Mouse (Mus musculus) midbrain, embryonic 11.5 days (tissue): ENCODE measurements at regions not wholly inside any gene's neighbourhood (a gene's known extent, or its start where the extent isn't known, plus 50 kb on each side); places are given as distances from the start of the nearest gene placed in this dataset.

ENCODE experiments used
- ATAC-seq: fragments of 200-750 bp; cut with Nextera tagmentation; 2 replicates; pipeline ENCODE4 v1.8.0; 2017; ENCODE audit warnings: moderate TSS enrichment, moderate library complexity; ENCODE audit not compliant: low FRiP score
- DNase-seq: peaks from one replicate; pipeline ENCODE4 v3.0.0; 2015; ENCODE audit warnings: low spot score; ENCODE audit errors: missing footprints
- H3K27ac ChIP-seq: fragments of 300-500 bp; sonication (generic); 2 replicates; pipeline ENCODE4 v1.5.1; 2014; ENCODE audit warnings: low read depth, low read length
- H3K27me3 ChIP-seq: fragments of 300-500 bp; sonication (generic); 2 replicates; pipeline ENCODE4 v1.6.1; 2014; ENCODE audit warnings: mild to moderate bottlenecking, low read length, moderate library complexity, mixed read lengths; ENCODE audit not compliant: control insufficient read depth, insufficient read depth
- H3K36me3 ChIP-seq: fragments of 300-500 bp; sonication (generic); 2 replicates; pipeline ENCODE4 v1.6.1; 2014; ENCODE audit warnings: mild to moderate bottlenecking, low read length, moderate library complexity, mixed read lengths; ENCODE audit not compliant: control insufficient read depth, insufficient read depth
- H3K4me1 ChIP-seq: fragments of 300-500 bp; sonication (generic); 2 replicates; pipeline ENCODE4 v1.6.1; 2014; ENCODE audit warnings: low read length; ENCODE audit not compliant: control insufficient read depth, insufficient read depth
- H3K4me2 ChIP-seq: fragments of 300-500 bp; sonication (generic); 2 replicates; pipeline ENCODE4 v1.6.1; 2014; ENCODE audit warnings: mild to moderate bottlenecking, moderate library complexity
- H3K4me3 ChIP-seq: fragments of 300-500 bp; sonication (generic); 2 replicates; pipeline ENCODE4 v1.5.1; 2014; ENCODE audit warnings: low read depth, low read length
- H3K9ac ChIP-seq: fragments of 300-500 bp; sonication (generic); 2 replicates; pipeline ENCODE4 v1.6.1; 2014; ENCODE audit warnings: low read length
- H3K9me3 ChIP-seq: fragments of 300-500 bp; sonication (generic); 2 replicates; pipeline ENCODE4 v1.6.1; 2016; ENCODE audit warnings: low read length; ENCODE audit not compliant: control insufficient read depth
- WGBS: fragments of 180-500 bp; shearing (Covaris S2); extraction: QIAGEN DNeasy Blood & Tissue Kit; methylation state at CpG from one replicate; pipeline ENCODE4 v1.1.7; 2014; 5-methylcytosine and 5-hydroxymethylcytosine counted together

- no peak overlapping the region for H3K27ac ChIP-seq
- no peak for ATAC-seq
- no peak for DNase-seq
Measured at GRCm38 (mm10) chr12:109891206-109891605, 291.1 kb upstream of the Rtl1 start.

GRCm38 (mm10) chr12:109892834-109893233 is 292.7 kb upstream of the Rtl1 start:
- ATAC-seq: no peak

More at GRCm38 (mm10) chr12:109891206-109891605, 291.1 kb upstream of the Rtl1 start:
- H3K9ac ChIP-seq: no peak overlapping the region
- 84% methylated on average over 2 of the region's 2 CpGs for WGBS
- H3K36me3 ChIP-seq: no peaks in the 10 kb centered on the region
- no peaks in the 10 kb centered on the region for H3K4me1 ChIP-seq
- H3K9me3 ChIP-seq: no peaks in the 10 kb centered on the region
- no peak overlapping the region for H3K4me3 ChIP-seq
- no peaks in the 10 kb centered on the region for H3K27me3 ChIP-seq
- H3K4me2 ChIP-seq: no peak overlapping the region

GRCm38 (mm10) chr12:109893657-109894056 is 293.5 kb upstream of the Rtl1 start:
- Histone ChIP-seq H3K36me3 (no peaks in the 10 kb centered on the region), H3K4me1 (no peaks in the 10 kb centered on the region), H3K9ac (no peak overlapping the region), H3K27ac (no peak overlapping the region), H3K27me3 (no peaks in the 10 kb centered on the region), H3K9me3 (no peaks in the 10 kb centered on the region), H3K4me3 (no peak overlapping the region), H3K4me2 (no peak overlapping the region)
- WGBS: 79% methylated on average over 4 of the region's 4 CpGs
- DNase-seq: no peak
- no peak for ATAC-seq

More at GRCm38 (mm10) chr12:109892834-109893233, 292.7 kb upstream of the Rtl1 start:
- H3K27me3 ChIP-seq: no peaks in the 10 kb centered on the region
- H3K4me3 ChIP-seq: no peak overlapping the region
- H3K9ac ChIP-seq: no peak overlapping the region
- H3K27ac ChIP-seq: no peak overlapping the region
- H3K36me3 ChIP-seq: no peaks in the 10 kb centered on the region
- H3K4me1 ChIP-seq: no peaks in the 10 kb centered on the region
- H3K9me3 ChIP-seq: no peaks in the 10 kb centered on the region
- H3K4me2 ChIP-seq: no peak overlapping the region
- DNase-seq: no peak

- Histone ChIP-seq H3K4me1 (no peaks in the 10 kb centered on the region), H3K4me3 (no peak overlapping the region), H3K9ac (no peak overlapping the region), H3K4me2 (no peak overlapping the region), H3K36me3 (no peaks in the 10 kb centered on the region), H3K27me3 (no peaks in the 10 kb centered on the region), H3K9me3 (no peaks in the 10 kb centered on the region), H3K27ac (no peak overlapping the region)
- ATAC-seq (no peak), DNase-seq (no peak)
- 88% methylated on average over 7 of the region's 7 CpGs for WGBS
Measured at GRCm38 (mm10) chr12:109895389-109895788, 295.3 kb upstream of the Rtl1 start.

GRCm38 (mm10) chr12:109896397-109896796 is 296.3 kb upstream of the Rtl1 start:
- H3K36me3 ChIP-seq: no peaks in the 10 kb centered on the region
- H3K4me2 ChIP-seq: no peak overlapping the region

GRCm38 (mm10) chr12:109896906-109897305 is 296.8 kb upstream of the Rtl1 start:
- Histone ChIP-seq H3K36me3 (no peaks in the 10 kb centered on the region), H3K27me3 (no peaks in the 10 kb centered on the region), H3K4me1 (no peaks in the 10 kb centered on the region), H3K9me3 (no peaks in the 10 kb centered on the region), H3K27ac (no peak overlapping the region), H3K4me3 (no peak overlapping the region), H3K4me2 (no peak overlapping the region), H3K9ac (no peak overlapping the region)
- no peak for DNase-seq
- ATAC-seq: no peak
- 92% methylated on average over 10 of the region's 10 CpGs for WGBS

More at GRCm38 (mm10) chr12:109896397-109896796, 296.3 kb upstream of the Rtl1 start:
- no peaks in the 10 kb centered on the region for H3K4me1 ChIP-seq
- H3K27me3 ChIP-seq: no peaks in the 10 kb centered on the region
- H3K4me3 ChIP-seq: no peak overlapping the region
- H3K9me3 ChIP-seq: no peaks in the 10 kb centered on the region
- ATAC-seq (no peak), DNase-seq (no peak)
- no peak overlapping the region for H3K27ac ChIP-seq
- WGBS: 90% methylated on average over 9 of the region's 9 CpGs
- H3K9ac ChIP-seq: no peak overlapping the region

- ATAC-seq: no peak
Measured at GRCm38 (mm10) chr12:109897861-109898385, 297.8 kb upstream of the Rtl1 start.

GRCm38 (mm10) chr12:109899420-109899819 is 299.3 kb upstream of the Rtl1 start:
- Histone ChIP-seq H3K27me3 (no peaks in the 10 kb centered on the region), H3K9me3 (no peaks in the 10 kb centered on the region), H3K27ac (no peak overlapping the region), H3K9ac (no peak overlapping the region), H3K4me1 (no peaks in the 10 kb centered on the region), H3K4me3 (no peak overlapping the region), H3K4me2 (no peak overlapping the region), H3K36me3 (no peaks in the 10 kb centered on the region)
- DNase-seq: no peak
- no peak for ATAC-seq
- 83% methylated on average over 3 of the region's 3 CpGs for WGBS

More at GRCm38 (mm10) chr12:109897861-109898385, 297.8 kb upstream of the Rtl1 start:
- no peak overlapping the region for H3K4me3 ChIP-seq
- no peak overlapping the region for H3K9ac ChIP-seq
- no peaks in the 10 kb centered on the region for H3K9me3 ChIP-seq
- H3K27ac ChIP-seq: no peak overlapping the region
- 74% methylated on average over 10 of the region's 11 CpGs for WGBS
- no peak overlapping the region for H3K4me2 ChIP-seq
- H3K27me3 ChIP-seq: no peaks in the 10 kb centered on the region
- H3K4me1 ChIP-seq: no peaks in the 10 kb centered on the region
- H3K36me3 ChIP-seq: no peaks in the 10 kb centered on the region
- no peak for DNase-seq

- H3K4me2 ChIP-seq: no peak overlapping the region
- DNase-seq (no peak), ATAC-seq (no peak)
- WGBS: 18% methylated on average over 9 of the region's 9 CpGs
- H3K4me3 ChIP-seq: no peak overlapping the region
- no peaks in the 10 kb centered on the region for H3K36me3 ChIP-seq
- no peak overlapping the region for H3K9ac ChIP-seq
- no peaks in the 10 kb centered on the region; the same call in 1 of the 2 replicates for H3K27me3 ChIP-seq
- H3K4me1 ChIP-seq: peaks cover 6% of the 10 kb centered on the region
- no peak overlapping the region; the same call in 1 of the 2 replicates for H3K27ac ChIP-seq
- no peaks in the 10 kb centered on the region for H3K9me3 ChIP-seq
Measured at GRCm38 (mm10) chr12:109910966-109911495, 310.9 kb upstream of the Rtl1 start.
